Mouse (Mus musculus): ENCODE results near the gene Lrrc26.
"Not testable (repeated sequence)": the region's sequence is repeated elsewhere in the genome, so short reads cannot be mapped to it uniquely, and the experiment has no call there.

The Lrrc26 gene

DNA sequence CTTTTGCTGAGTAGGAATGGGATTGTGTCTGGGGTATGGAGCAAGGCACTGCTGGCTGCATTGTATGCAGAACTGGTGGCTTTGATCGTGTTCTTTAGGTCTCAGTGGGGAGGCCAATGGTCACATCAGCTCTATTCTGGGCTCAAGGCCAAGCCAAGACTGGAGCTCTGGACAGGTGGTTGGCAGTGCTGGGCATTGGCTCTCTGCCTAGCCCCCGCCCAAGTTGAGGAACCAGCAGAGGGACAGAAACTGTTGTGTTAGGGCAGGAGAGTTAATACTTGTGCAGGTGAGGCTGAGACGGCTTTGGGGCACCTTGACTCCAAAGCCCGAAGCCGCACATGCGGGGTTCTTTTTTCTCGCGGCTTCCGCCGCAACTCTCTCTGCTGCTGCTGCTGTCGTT lies at the start of gene Lrrc26:
Gene Lrrc26 (plus strand): TSS at position 265 of the 400 bp plus-strand sequence.
- DNase-seq (ENCODE audit: low spot score): no peak

DNA sequence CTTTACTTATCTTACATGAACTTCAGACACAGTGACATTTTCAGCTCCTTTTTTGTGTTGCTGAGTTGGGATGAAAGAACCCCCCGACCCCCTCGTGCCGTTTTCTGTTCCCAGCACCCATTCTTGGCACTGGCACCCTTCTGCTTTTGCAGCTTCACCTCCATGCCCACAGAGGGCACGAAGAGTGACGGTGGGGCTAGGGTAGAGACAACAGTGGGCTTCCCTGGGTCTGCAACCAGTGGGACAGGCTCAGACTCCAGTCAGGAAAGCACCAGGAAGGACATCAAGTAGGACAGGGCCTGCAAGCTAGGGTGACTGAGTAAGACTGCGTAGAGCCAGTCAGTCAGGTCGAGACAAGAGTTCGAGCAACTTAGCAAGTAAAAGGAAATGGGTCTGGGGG lies 49.4 kb upstream of the Lrrc26 start:
- DNase-seq (ENCODE audit: low spot score): no peak

- DNase-seq (ENCODE audit: low spot score): no peak
Measured at GRCm38 (mm10) chr2:25240723-25241437, 48.8 kb upstream of the Lrrc26 start.

DNA sequence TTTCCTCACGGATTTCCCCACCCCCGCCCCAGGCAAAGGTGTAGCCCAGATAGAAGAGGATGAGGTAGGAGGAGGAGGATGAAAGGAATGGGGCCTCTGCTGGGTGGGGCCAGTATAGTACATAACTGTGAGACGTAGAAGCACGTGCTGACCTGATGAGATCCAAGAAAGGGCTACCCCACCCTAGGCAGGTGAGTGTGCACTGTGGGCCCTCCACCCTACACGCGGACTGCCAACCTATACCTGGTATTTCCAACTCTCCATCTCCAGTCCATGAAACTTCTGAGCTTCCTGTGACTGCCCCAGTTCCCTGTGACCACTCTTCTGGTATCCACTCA lies 48.3 kb upstream of the Lrrc26 start:
- no peak for DNase-seq (ENCODE audit: low spot score)

DNA sequence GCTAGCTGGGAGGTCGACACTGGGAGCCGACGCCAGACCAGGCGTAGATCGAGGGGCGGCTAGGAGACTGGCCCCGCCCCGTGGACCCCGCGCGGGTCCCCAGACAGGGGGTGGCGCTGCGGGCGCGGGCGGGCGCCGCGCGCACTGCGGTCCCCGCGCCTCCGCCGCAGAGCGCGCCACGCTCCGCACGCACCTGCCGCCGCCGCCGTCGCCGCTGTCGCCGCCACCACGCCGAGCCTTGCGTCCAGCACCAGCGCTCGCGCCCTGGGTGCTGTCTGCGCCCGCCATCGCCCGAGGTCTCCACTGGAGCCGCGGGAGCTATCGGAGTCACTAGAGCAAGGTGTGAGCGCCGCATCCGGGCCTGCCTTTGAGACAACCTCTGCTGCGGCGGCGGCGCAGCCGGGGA lies 47.6 kb upstream of the Lrrc26 start, which contains the start of the genes Rnf208 and Cysrt1:
Gene Rnf208 (plus strand): TSS at position 155 of the 406 bp plus-strand sequence.
Gene Cysrt1 (minus strand): TSS at position 352 of the 406 bp plus-strand sequence.
- no peak for DNase-seq (ENCODE audit: low spot score)

GRCm38 (mm10) chr2:25243342-25243741 lies 46.4 kb upstream of the Lrrc26 start:
- DNase-seq (ENCODE audit: low spot score): no peak

DNA sequence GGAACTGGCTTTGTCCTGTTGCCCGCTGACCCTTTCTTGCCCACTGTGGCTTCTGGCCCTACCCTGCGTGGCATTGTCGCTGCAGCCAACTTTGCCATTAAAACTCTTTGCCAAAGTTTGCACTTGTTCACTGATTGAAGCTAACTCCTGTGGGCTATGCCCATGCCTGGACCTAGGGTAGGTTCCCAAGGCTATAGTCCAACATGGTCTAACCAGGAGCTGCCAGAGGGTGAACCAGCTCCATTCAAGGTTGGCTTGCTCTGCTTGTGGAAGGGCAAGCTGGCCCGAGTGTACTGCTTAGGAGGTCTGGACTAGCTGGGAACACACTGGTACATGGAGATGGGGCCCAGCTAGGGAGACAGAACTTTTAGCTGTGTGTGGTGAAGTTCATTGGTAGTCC lies 45.6 kb upstream of the Lrrc26 start:
- no peak for DNase-seq (ENCODE audit: low spot score)

GRCm38 (mm10) chr2:25246183-25247072 lies 43.3 kb upstream of the Lrrc26 start, which contains the start of gene AL732309.1:
TSS of gene AL732309.1 (minus strand) at chr2:25246863.
- no peak for DNase-seq (ENCODE audit: low spot score)

DNA sequence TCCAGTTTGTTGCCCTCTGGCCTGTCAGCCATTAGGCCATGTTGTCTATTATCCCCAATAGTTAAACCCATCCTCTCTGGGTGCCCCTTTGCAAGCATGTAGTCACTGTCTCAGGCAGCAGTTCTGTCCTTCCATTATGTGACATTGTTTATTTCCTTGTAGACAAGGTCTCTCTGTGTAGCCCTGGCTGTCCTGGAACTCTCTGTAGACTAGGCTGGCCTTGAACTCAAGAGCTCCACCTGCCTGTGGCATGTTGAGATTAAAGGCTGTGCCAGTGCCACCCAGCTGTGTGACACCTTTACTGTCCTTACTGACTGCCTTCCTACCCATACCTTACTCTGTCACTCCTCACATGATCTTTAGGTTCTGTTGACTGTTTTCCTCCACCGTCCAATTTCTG lies 37.4 kb upstream of the Lrrc26 start:
- no peak for DNase-seq (ENCODE audit: low spot score)

DNA sequence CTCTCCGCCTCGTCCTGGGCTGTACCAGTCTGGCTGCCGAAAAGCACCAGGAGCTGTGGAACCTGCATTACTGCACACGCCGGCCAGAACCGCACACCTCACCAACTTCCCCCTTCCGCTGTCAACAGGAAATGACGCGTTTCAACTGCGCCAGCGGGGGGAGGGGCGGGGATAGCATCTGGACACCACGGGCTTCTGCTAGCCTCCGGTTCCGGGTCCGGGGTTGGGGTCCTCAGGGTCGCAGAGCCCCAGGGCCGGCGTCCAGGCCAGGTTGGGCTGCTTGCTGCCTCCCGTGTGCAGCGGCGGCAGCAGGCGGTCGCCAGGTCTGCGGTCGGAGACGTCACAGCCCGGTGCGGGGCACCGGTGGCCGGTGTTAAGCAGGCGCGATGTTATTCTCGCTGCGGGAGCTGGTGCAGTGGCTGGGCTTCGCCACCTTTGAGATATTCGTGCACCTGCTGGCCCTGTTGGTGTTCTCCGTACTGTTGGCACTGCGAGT lies 34.4 kb upstream of the Lrrc26 start, which contains the start of gene Tmem203:
Gene Tmem203 (plus strand): TSS at position 156 of the 496 bp plus-strand sequence.
- DNase-seq (ENCODE audit: low spot score): peak; percentile 93

DNA sequence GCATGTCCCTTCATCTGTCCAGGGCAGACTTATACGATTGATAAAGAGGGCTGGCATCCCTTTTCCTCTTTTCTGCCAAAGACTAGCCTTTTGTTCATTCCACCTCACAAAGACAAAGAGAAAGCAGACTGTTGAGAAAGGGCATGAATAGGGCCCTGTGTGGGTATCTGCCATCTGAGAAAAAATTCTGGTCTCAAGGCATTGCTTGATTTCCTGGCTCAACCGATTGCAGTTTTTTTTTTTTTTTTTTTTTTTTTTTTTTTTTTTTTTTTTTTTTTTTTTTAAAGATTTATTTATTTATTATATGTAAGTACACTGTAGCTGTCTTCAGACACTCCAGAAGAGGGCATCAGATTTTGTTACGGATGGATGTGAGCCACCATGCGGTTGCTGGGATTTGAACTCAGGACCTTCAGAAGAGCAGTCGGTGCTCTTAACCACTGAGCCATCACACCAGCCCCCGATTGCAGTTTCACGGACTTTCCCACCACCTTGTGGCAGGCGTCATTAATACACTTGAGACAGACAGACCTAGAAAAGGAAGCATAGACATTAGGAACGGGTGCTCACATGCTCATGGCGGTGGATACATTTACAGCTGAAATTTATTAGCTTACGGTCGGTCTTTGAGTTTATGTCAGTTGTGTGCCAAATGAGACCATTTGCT lies 33.1 kb upstream of the Lrrc26 start:
- peak; percentile 46 for DNase-seq (ENCODE audit: low spot score)

- not testable (repeated sequence) for DNase-seq (ENCODE audit: low spot score)
Measured at GRCm38 (mm10) chr2:25257250-25257649, 32.5 kb upstream of the Lrrc26 start.

GRCm38 (mm10) chr2:25258887-25259286 lies 30.8 kb upstream of the Lrrc26 start:
- DNase-seq (ENCODE audit: low spot score): no peak

DNA sequence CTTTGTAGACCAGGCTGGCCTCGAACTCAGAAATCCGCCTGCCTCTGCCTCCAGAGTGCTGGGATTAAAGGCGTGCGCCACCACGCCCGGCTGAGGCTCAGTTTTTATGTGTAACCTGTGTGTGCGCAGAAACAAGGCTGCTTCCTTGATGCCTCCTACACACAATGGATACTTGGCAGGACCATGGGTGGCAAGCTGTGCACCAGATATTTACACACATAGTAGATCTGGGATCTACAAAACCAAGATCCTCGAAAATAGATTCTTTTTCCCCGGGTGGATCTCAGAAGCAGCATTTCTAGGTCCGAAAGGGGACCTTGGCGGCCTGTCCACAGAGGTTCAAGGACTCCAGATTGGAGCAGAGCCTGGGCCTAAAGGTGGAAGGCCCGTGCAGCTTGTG lies 27.8 kb upstream of the Lrrc26 start:
- DNase-seq (ENCODE audit: low spot score): no peak

DNA sequence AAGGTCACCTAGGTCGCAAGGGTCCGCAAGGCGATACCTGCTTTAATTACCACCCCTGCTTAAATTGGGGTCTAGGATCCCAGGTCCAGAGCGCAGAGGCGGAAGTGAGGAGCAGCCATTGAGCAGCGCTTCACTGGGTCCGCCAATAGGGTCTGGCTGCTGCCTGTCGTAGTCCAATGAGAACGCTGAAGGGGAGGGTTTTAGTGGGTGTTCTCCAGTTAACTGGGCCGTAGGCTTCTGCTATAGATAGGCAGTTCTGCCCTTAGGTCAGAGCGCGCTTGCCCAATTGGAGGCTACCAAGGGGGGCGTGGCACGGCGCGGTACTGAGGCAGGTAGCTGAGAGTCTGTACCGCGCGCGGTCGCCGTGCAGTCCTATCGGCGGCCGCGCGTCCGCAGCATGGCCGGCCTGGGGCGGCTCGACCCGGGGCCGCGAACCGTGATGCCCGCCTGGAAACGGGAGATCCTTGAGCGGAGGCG lies 27.4 kb upstream of the Lrrc26 start, which contains the start of gene Tprn:
Gene Tprn (plus strand): TSS at position 328 of the 477 bp plus-strand sequence.
- DNase-seq (ENCODE audit: low spot score): peak; percentile 90

DNA sequence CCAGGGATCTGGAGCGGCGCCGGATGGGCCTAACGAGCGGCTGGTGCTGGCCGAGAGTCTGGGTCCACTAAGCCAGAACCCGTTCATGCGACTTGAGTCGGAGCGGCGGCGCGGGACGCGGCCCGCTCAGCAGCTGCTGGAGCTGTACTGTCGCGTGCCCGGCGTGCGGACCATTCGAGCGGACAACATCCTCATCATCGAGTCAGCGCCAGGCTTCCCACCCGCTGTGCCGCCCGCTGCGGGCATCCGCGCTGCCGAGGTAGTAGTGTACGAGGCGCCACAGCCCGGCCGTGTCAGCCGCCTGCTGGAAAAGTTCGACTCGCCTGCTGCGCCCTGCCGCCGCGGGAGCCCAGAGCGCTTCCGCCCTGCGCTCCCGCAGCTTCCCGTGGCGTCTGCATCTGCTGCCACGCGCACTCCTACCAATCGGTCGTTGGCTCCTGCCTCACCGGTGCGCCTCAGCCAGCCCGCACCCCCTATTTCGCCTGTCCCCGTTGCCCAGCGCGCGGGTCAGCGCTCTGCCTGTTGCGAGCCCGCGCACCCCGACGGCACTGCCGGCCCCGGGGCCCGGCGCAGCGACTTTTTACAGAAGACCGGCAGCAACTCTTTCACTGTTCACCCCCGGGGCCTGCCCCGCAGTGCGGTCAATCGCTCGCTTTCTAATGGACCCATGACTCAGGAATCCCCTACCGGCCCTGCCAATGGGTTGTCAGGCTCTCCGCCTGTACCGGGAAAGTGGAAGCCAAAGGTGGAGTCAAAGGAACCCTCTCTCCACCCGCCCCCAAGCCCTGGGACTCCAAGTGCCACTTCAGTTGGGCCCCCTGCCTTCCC lies 26.7 kb upstream of the Lrrc26 start:
- peak; percentile 25 for DNase-seq (ENCODE audit: low spot score)

DNA sequence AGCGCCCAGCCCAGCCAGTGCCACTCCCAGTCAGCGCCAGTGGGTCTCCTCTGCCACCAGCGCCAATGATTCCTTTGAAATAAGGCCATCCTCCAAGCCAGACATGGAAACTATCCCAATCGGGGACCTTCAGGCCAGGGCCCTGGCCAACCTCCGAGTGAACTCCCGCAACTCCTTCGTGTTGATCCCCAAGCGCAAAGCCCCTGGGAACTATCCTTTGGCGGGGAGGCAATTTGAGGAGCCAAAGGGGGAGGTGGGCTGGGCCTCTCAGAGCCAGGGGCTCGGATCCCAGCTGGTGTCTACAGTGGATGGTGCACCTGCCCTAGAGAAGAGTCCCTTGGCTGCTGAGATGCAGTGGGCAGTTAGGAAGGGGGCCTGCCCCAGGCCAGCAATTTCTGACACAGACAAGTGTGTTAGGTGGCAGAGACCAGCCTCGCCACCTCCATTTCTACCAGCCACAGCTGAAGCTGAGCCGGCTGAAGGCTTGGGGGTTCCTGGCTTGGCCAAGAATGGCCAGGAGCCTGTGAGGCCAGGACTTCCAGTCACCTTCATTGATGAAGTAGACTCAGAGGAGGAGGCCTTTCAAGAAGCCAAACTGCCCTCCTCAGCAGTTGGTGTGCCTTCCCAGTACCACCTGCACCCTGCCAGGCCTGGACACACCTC lies 26.0 kb upstream of the Lrrc26 start:
- DNase-seq (ENCODE audit: low spot score): no peak

DNA sequence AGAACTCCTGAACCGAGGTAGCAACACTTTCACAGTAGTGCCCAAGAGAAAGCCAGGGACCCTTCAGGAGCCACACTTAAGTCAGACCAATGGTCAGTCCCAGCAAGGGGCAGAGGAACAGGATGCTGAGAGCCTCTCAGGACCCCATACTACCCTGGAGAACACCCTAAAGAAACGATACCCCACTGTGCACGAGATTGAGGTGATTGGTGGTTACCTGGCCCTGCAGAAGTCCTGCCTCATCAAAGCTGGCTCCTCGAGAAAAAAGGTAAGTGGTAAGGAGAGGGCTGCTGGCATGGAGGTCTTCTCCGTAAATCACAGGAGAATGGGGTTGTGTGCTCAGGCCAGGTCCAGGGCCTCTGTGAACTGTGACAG lies 25.4 kb upstream of the Lrrc26 start:
- DNase-seq (ENCODE audit: low spot score): no peak

DNA sequence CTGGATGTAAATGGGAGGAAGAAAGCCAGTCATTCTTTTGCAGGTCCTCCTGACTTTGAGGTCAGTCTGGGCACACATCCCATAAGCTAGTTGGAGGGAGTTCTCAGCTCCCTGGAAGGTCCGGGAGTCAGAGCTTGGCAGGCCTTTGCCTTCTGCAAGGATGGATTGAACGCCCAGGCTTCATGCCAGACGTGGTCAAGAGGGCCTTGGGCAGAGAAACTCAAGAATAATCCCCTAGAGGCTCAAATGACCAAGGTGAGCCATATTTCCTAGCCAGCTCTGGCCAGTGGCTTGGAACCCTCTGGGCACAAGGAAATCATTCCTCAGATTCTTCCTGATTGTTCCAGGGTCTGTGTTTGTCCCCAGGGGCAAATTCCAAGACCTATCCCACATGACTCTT lies 24.9 kb upstream of the Lrrc26 start:
- no peak for DNase-seq (ENCODE audit: low spot score)

DNA sequence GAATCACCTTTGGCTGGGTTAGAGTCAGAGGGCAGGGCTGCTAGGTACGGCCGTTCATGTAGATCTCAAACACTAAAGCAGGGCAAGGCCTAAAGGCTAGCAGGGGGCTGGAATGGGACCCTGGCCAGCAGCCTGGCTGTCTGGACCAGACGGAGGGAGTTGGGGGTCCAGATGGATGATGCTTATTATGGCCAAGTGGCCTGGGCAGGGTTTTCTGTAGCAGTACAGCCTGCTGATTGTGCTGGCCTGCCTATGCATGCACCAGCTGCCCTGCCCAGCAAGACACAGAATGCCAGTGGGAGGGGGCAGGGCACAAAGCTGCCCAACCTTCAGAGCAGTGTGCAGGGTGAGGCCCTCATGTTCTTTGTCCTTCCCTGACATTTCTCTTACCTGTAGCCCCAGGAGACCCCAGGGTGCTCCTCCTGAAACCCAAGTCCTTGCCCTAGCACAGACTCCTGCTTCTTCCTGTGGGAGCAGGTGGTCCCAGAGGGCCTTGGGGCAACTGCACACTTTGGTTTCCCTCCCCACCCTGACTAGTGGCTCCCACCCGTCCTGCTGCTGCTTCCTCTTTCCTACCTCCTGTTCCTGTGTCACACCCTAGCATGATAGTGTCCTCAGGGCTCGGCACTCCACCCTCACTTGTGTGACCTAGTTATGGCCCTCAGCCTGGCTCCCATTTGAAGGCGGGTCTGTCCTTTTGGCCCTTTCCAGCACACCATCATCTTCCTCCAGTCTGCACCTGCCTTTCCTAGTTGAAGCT lies 23.6 kb upstream of the Lrrc26 start:
- no peak for DNase-seq (ENCODE audit: low spot score)
